Mouse (Mus musculus) c-Kit-negative CD71-positive TER-119-positive erythroid progenitor cells, embryonic 14.5 days (primary cell): Measurements from ENCODE around the gene Tsc22d1.

Experiments
- DNase-seq: peaks from one replicate; pipeline ENCODE4 v3.0.0-alpha.2; 2013; ENCODE audit warnings: low read depth, low spot score

Gene Tsc22d1

GRCm38 (mm10) chr14:76515620-76516019, 100.9 kb downstream of the Tsc22d1 start:
- DNase-seq = no peak

GRCm38 (mm10) chr14:76518217-76518616, 103.5 kb downstream of the Tsc22d1 start:
- no peak for DNase-seq

GRCm38 (mm10) chr14:76520606-76521005, 105.8 kb downstream of the Tsc22d1 start:
- DNase-seq = peak; percentile 69

DNA sequence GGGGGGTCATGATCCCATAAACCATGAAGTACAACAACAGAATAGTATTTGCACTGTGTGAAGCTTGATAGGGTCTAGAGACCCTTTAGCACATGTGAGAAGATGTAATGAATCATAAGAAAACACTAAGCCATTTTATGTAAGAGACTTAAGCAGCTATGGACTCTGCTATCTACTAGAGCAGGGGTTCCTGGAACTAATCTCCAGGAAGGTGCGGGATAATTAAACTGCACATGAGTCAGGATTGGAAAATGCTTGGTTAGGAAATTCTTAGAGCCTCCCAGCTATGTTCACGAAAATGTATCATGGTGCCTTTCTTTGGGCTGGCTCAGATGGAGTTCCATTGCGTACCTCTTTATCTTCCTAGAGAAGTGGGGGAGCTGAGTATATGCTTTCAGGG, 106.5 kb downstream of the Tsc22d1 start:
- DNase-seq = no peak

DNA sequence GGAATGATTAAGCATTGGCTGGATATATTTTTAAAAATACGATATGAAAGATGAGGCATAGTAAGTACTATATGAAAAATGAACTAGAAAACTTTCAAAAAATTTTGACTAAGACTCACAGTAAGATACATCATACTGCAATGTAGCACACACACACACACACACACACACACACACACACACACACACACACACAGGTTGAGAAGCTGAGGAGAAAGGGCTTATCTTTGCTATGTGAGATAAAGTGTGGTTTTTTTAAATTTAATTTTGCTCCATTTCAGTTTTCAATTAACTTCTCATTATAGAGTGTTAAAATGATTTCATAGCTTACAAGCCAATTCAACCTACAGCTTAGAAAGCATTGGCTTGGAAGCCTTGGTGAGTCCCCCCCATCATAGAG, 108.6 kb downstream of the Tsc22d1 start:
- DNase-seq = no peak

GRCm38 (mm10) chr14:76526467-76526866, 111.7 kb downstream of the Tsc22d1 start:
- no peak for DNase-seq

DNA sequence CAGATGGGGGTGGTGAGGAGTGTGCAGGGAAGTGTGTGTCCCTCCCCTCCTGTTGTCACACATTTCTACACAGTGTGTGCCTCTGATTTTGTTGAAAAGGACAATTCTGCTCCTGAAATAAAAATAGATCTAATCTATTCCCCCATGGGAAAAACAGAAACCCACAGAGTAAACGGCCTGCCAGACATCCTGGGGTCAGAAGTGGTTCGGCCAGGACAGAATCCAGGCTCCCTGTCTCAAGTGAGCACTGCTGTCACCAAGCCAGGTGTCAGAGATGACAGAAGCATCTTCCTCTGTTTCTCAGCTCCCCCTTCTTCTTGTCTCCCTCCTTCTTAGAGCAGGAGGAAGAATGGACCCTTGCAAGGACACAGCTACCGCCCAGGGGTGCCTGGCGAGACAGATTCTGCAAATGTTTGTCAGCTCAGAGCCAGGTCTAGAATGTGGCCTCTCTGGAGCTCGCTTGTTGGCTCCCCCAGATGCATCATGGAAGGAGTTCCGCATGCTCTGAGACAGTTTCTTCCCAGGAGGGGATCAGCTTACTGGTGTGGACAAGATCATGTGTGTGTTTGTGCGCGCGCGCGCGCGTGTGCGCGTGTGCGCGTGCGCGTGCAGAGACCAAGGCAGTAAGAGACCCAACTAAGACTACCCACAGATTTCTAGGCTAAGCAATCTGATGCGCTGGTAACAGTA, 112.4 kb downstream of the Tsc22d1 start:
- no peak for DNase-seq

GRCm38 (mm10) chr14:76527758-76528313, 113.1 kb downstream of the Tsc22d1 start:
- no peak for DNase-seq

- no peak for DNase-seq
Observed at GRCm38 (mm10) chr14:76528641-76529040, 113.9 kb downstream of the Tsc22d1 start.

GRCm38 (mm10) chr14:76531027-76531660, 116.4 kb downstream of the Tsc22d1 start:
- peak; percentile 39 for DNase-seq

- DNase-seq = peak; percentile 83
Observed at GRCm38 (mm10) chr14:76532257-76533169, 117.8 kb downstream of the Tsc22d1 start.

- peak; percentile 38 for DNase-seq
Observed at GRCm38 (mm10) chr14:76533170-76533815, 118.5 kb downstream of the Tsc22d1 start.

DNA sequence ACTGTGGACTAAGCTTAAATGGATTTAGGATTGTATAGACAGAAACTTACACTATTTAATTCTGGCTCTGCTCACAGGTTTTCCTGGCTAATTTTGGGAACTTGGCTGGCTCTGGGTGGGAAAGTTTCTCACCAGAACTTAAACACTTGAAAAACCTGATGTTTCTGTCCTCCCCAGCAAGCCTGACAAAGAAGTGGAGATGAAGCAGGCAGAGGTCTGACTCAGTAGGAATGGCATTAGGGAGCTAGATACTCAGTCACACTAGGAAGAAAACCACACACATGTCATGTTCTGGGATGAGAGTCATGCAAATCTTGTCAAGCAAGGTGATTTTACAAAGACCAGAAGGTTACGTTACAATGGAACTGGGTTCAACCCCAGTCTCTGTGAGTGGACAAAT, 120.3 kb downstream of the Tsc22d1 start:
- DNase-seq = no peak

DNA sequence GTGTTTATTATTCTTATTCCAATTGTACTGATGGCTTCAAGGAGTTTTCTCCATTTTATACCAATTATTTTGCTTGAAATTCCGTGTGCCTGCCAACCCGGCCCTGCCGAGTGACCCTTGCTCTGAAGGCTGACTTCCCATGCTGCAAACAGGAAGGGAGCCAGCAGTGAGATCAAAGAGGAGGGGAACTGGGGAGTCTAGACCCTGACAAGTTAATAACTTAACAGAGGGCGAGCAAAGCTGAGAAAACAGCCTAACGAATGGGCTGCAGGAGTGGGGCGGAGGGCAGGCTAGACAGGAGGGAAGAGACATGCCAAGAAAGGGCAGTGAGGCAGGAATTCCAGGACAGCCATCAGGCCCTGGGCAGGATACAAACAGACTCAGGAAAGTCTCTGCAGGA, 122.2 kb downstream of the Tsc22d1 start:
- no peak for DNase-seq

DNA sequence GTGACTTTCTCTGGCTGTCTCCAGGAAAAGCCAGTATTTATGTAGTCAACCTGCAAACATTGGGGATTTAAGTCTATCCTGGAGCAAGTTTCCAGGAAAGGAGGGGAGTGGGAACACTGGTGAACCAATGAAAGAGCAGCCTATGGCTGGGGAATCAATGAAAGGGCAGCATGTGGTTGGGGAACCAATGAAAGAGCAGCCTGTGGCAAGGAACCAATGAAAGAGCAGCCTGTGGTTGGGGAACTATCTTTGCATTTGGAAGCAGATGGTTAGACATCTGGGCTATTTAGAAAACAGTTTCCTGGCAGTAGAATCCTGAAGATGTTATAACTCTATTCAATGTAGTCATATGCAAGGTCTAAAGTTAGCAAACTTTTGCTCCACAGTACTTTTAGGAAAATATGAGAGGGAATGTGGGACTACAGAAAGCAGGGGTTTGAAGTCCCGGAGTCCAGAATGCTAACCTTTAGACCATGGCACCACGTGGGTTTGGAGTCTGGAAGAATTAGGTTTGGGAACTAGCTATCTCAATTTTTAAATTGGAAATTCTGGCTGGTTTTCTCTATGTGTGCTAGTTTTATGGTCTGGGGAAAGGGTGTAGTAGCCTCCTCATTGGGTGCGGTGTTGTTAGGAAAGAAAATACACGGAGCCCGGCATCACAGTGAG, 125.4 kb downstream of the Tsc22d1 start:
- no peak for DNase-seq

DNA sequence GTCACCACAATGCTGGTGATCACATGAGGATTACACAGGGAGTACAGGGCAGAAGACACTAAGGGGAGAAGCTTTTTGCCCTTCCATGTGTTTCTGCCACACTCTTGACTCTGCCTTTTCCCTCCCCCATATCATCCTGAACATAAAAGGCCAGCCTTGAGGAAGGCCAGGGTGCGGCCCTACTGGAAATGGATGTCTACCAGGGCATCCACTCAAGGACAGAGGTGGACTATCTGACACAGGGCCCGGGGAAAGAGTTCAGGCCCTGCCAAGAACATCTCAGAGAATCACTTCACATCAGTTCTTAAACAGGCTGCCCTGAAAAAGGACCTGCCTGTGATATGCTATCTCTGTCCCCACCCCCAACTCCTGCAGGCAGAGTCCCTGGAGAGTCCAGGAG, 126.6 kb downstream of the Tsc22d1 start:
- DNase-seq = no peak

DNA sequence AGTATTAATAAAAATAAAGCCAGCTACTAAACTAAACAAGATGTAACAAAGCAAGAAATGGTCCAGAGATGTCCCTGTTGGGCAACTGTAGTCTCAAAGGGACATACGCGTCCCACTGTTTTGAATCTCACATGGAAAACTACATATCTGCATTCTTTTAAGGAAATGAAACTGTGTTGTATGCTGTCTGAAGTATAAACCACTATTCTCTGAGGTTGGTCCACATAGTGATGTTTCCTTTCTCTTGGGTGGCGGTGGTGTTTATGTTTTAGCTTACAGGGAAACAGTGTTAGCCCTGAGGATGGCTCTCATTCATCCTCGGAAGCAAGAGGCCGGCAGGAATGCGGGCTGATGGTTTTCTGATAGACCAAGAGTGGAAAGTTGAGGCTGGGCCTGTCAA, 129.4 kb downstream of the Tsc22d1 start:
- DNase-seq = no peak

- DNase-seq = no peak
Observed at GRCm38 (mm10) chr14:76555263-76556030, 140.7 kb downstream of the Tsc22d1 start.

GRCm38 (mm10) chr14:76556031-76556851, 141.5 kb downstream of the Tsc22d1 start:
- no peak for DNase-seq
